Mouse (Mus musculus) thymus, adult 2 months (tissue): Measurements from ENCODE around the gene Irgq. TPM values are rescaled to one million over a fixed set of nuclear protein-coding genes. Genes with fewer than 3 reads are reported as not detected.

ENCODE experiments used
- DNase-seq: peaks from one replicate; pipeline ENCODE4 v3.0.0; 2021
- H3K27ac ChIP-seq: fragments of 200-500 bp; 2 replicates; pipeline ENCODE4 v1.5.1; 2012; ENCODE audit warnings: low read length, control low read depth; ENCODE audit not compliant: control insufficient read depth, insufficient read depth
- H3K27me3 ChIP-seq: fragments of 200-500 bp; 2 replicates; pipeline ENCODE4 v1.6.1; 2012; ENCODE audit warnings: mild to moderate bottlenecking, low read length, moderate library complexity, mixed read lengths; ENCODE audit not compliant: control insufficient read depth, insufficient read depth
- H3K36me3 ChIP-seq: fragments of 200-500 bp; 2 replicates; pipeline ENCODE4 v1.6.1; 2012; ENCODE audit warnings: mild to moderate bottlenecking, low read length, moderate library complexity; ENCODE audit not compliant: control insufficient read depth, insufficient read depth
- H3K4me1 ChIP-seq: fragments of 200-500 bp; replicated peaks from 2 replicates; pipeline ENCODE4 v1.6.1; 2012; ENCODE audit warnings: low read length; ENCODE audit not compliant: control insufficient read depth, insufficient read depth
- H3K4me3 ChIP-seq: fragments of 200-500 bp; 2 replicates; pipeline ENCODE4 v1.5.1; 2012; ENCODE audit warnings: mild to moderate bottlenecking, low read length, control low read depth, moderate library complexity; ENCODE audit not compliant: control insufficient read depth, insufficient read depth
- CTCF ChIP-seq: fragments of 200-500 bp; IDR thresholded peaks from 2 replicates; pipeline ENCODE4 v1.5.1; 2012; ENCODE audit warnings: mild to moderate bottlenecking, control low read depth, low read length, moderate library complexity, borderline replicate concordance; ENCODE audit not compliant: control insufficient read depth, poor library complexity, insufficient read depth; ENCODE audit errors: extremely low read depth
- POLR2A ChIP-seq: fragments of 200-500 bp; IDR thresholded peaks from 2 replicates; pipeline ENCODE4 v1.6.1; 2012; ENCODE audit warnings: mild to moderate bottlenecking, low read length, control low read depth, moderate library complexity; ENCODE audit not compliant: control insufficient read depth, poor library complexity, insufficient read depth; ENCODE audit errors: extremely low read depth
- WGBS: fragments of 180-500 bp; shearing (Covaris S2); methylation state at CpG from one replicate; pipeline ENCODE4 v1.1.7; 2018; 5-methylcytosine and 5-hydroxymethylcytosine counted together
- polyA plus RNA-seq: library from polyadenylated mRNA; depleted of rRNA; stranded (reverse); fragments of >200 nt; gene quantifications from 2 replicates; pipeline ENCODE4 v1.2.3, GENCODE M21; 2012

Irgq gene
- polyA plus RNA-seq, 1 experiment, result 34.7 TPM

GRCm38 (mm10) chr7:24485481-24485880 lies 45.0 kb upstream of the Irgq start:
- Histone ChIP-seq H3K36me3 (no peaks in the 10 kb centered on the region), H3K27me3 (peaks cover 11% of the 10 kb centered on the region; the same call in 1 of the 2 replicates), H3K4me1 (peaks cover 7% of the 10 kb centered on the region), H3K27ac (no peak overlapping the region), H3K4me3 (no peak overlapping the region)
- TF ChIP-seq POLR2A, result no peak
- no peak for TF ChIP-seq CTCF
- no peak for DNase-seq
- WGBS, result 85% methylated on average over 9 of the region's 9 CpGs

GRCm38 (mm10) chr7:24486654-24487130 lies 43.8 kb upstream of the Irgq start:
- H3K27ac ChIP-seq, result no peak overlapping the region

GRCm38 (mm10) chr7:24487403-24487802 lies 43.1 kb upstream of the Irgq start:
- 73% methylated on average over 3 of the region's 3 CpGs for WGBS
- no peak overlapping the region for H3K27ac ChIP-seq
- H3K36me3 ChIP-seq, result no peaks in the 10 kb centered on the region

More at GRCm38 (mm10) chr7:24486654-24487130, 43.8 kb upstream of the Irgq start:
- TF ChIP-seq POLR2A (no peak), CTCF (no peak)
- H3K4me1 ChIP-seq, result peaks cover under 1% of the 10 kb centered on the region
- no peak overlapping the region for H3K4me3 ChIP-seq
- H3K27me3 ChIP-seq, result peaks cover 7% of the 10 kb centered on the region; the same call in 1 of the 2 replicates
- no peak for DNase-seq
- 73% methylated on average over 9 of the region's 9 CpGs for WGBS
- H3K36me3 ChIP-seq, result no peaks in the 10 kb centered on the region

GRCm38 (mm10) chr7:24488303-24488702 lies 42.2 kb upstream of the Irgq start:
- H3K27ac ChIP-seq, result no peak overlapping the region
- no peaks in the 10 kb centered on the region for H3K27me3 ChIP-seq
- H3K4me3 ChIP-seq, result no peak overlapping the region
- 92% methylated on average over 8 of the region's 8 CpGs for WGBS
- TF ChIP-seq POLR2A, result no peak
- no peak for TF ChIP-seq CTCF
- H3K4me1 ChIP-seq, result no peaks in the 10 kb centered on the region
- DNase-seq, result no peak
- no peaks in the 10 kb centered on the region for H3K36me3 ChIP-seq

More at GRCm38 (mm10) chr7:24487403-24487802, 43.1 kb upstream of the Irgq start:
- H3K27me3 ChIP-seq, result peaks cover 5% of the 10 kb centered on the region; the same call in 1 of the 2 replicates
- no peaks in the 10 kb centered on the region; the same call in 1 of the 2 replicates for H3K4me1 ChIP-seq
- TF ChIP-seq POLR2A (no peak), CTCF (no peak)
- H3K4me3 ChIP-seq, result no peak overlapping the region
- DNase-seq, result no peak

- DNase-seq, result no peak
- no peak overlapping the region for H3K27ac ChIP-seq
- no peaks in the 10 kb centered on the region for H3K36me3 ChIP-seq
- no peak overlapping the region for H3K4me3 ChIP-seq
- peaks cover 9% of the 10 kb centered on the region for H3K27me3 ChIP-seq
- 0 out of 2 replicates have a peak, but pooled peaks cover 4% of the 10 kb centered on the region for H3K4me1 ChIP-seq
- TF ChIP-seq CTCF (no peak), POLR2A (no peak)
- 17% methylated on average over 43 of the region's 43 CpGs for WGBS
These were observed 30.5 kb upstream of the Irgq start for GRCm38 (mm10) chr7:24499856-24500577.

- DNase-seq, result peak; percentile 56
- TF ChIP-seq CTCF (no peak), POLR2A (no peak)
These were observed 29.6 kb upstream of the Irgq start for GRCm38 (mm10) chr7:24500929-24501328.

More at GRCm38 (mm10) chr7:24500929-24501328, 29.6 kb upstream of the Irgq start:
- Histone ChIP-seq H3K27ac (no peak overlapping the region), H3K4me1 (0 out of 2 replicates have a peak, but pooled peaks cover 4% of the 10 kb centered on the region), H3K36me3 (no peaks in the 10 kb centered on the region), H3K27me3 (peaks cover 9% of the 10 kb centered on the region), H3K4me3 (no peak overlapping the region)
- WGBS, result 32% methylated on average over 7 of the region's 7 CpGs
